Mouse (Mus musculus) brain, embryonic 14.5 days (tissue): ENCODE results near the gene Prtg.

Source experiments
- CTCF ChIP-seq: fragments of 200-500 bp; IDR thresholded peaks from 2 replicates; pipeline ENCODE4 v1.5.1; 2012; ENCODE audit warnings: inconsistent platforms, mild to moderate bottlenecking, moderate library complexity, borderline replicate concordance; ENCODE audit not compliant: insufficient read depth, insufficient read length; ENCODE audit errors: extremely low read depth
- POLR2A ChIP-seq: fragments of 200-500 bp; IDR thresholded peaks from 2 replicates; pipeline ENCODE4 v1.6.1; 2012; ENCODE audit warnings: mild to moderate bottlenecking, inconsistent platforms, borderline replicate concordance; ENCODE audit not compliant: poor library complexity, insufficient read depth, insufficient read length, severe bottlenecking; ENCODE audit errors: extremely low read depth

DNA sequence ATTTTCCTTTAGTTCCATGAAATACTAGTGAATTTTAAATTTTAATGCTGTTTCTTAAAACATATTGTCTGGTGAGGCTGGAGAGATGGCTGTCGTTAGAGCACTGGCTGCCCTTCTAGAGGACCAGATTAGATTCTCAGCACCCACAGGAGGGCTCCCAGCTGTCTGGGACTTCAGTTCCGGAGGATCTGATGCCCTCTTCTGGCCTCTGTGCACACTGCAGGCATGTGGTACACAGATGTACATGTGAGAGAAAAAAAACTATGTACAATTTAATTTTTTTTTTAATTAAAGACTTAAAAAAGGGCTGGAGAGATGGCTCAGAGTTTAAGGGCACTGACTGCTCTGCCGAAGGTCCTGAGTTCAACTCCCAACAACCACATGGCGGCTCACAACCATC, 128.6 kb downstream of the Prtg start:
- TF ChIP-seq POLR2A (no peak), CTCF (no peak)
